Mouse (Mus musculus): Measurements from ENCODE around the gene Tomm34. TPM values are rescaled to one million over a fixed set of nuclear protein-coding genes. Genes with fewer than 3 reads are reported as not detected.

Gene Tomm34
- 100 to 1,000 TPM; 108 to 114 (median 109) TPM for total RNA-seq (2022)

DNA sequence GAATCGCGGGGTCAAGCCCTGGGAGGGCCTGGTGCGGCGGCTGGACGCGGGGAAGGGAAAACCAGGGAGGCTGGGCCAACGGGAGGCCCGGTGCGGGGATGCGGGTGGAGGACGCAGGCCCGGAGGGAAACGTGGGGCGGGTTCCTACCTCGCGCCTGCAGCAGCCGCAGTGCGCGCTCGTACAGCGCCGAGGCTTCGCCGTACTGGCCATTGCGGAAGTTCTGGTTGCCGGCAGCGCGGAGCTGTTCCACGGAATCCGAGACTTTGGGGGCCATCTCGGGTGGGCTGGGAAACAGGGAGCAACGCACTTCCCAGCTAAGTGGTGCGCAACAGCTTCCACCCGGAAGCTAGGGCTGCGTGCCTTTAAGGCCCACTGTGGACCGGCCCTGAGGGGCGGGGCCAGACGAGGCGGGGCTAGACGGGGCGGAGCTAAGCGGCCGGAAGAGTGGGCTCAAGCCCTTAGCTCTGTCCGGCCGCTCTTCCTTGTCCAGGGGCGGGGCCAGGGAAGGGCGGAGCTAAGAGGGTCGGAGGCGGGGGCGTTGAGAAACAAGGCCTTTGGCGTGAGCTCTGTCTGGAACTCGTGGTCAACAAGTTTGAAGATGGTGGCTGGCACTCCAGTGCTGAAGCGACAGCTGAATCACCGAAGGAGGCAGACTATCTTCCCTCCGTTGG lies at the start of gene Tomm34:
TSS of gene Tomm34 (minus strand) at position 405 of the 672 bp plus-strand sequence.
- DNase-seq (ENCODE audit: low spot score in 2 of 2) = peak; percentile 82 to 83

DNA sequence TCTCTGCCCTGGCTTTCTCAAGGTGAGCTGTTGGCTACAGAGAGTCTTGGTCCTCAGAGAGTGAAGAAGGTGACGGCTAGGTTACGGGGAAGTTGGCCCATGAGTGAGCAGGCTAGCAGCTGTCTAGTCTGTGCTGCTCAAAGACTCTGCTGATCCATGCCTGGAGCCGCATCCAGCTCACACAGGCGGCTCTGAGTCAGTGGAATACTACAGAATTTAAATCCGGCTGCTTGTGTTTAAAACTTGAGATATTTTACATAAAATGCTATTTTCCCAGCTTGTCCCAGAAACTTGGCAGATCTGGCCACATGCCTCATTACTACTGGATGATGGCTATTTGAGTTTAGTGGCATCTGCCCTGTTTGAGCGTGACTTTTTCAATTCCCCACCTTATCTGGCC lies 48.5 kb upstream of the Tomm34 start:
- DNase-seq (ENCODE audit: low spot score in 2 of 2) = no peak

GRCm38 (mm10) chr2:164115531-164115930 lies 44.6 kb upstream of the Tomm34 start:
- DNase-seq (ENCODE audit: low spot score in 2 of 2) = no peak

DNA sequence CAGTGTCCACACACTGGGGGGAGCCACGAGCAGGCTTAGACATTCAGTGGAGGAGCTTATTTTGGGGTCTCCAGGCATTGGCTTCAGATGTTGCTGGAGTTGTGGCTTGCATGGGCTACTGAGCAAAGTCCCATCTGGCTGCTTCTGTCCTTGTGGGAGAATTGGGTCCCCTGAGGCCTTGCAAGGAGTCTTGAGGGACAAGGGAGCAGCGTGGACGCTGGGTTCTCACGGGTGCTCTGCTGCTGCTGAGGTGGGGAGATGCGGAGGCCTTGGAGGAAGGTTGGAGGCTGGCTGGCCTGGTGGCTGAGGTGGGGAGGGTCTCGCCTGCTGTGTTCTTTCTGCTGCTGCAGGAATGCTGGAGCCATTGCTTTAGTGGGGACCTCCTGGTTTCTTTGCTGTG lies 43.1 kb upstream of the Tomm34 start:
- DNase-seq (ENCODE audit: low spot score in 2 of 2) = no peak

GRCm38 (mm10) chr2:164111546-164111945 lies 40.6 kb upstream of the Tomm34 start:
- DNase-seq (ENCODE audit: low spot score in 2 of 2) = no peak

GRCm38 (mm10) chr2:164108501-164108900 lies 37.5 kb upstream of the Tomm34 start:
- DNase-seq (ENCODE audit: low spot score in 2 of 2) = no peak

GRCm38 (mm10) chr2:164107125-164107874 lies 36.3 kb upstream of the Tomm34 start:
- DNase-seq (ENCODE audit: low spot score in 2 of 2) = no peak

- peak in 1 of 2 experiments; percentile 36 for DNase-seq (ENCODE audit: low spot score in 2 of 2)
Measured at GRCm38 (mm10) chr2:164106287-164107035, 35.5 kb upstream of the Tomm34 start.

- peak; percentile 32 to 78 for DNase-seq (ENCODE audit: low spot score in 2 of 2)
Measured at GRCm38 (mm10) chr2:164103501-164103900, 32.5 kb upstream of the Tomm34 start.

DNA sequence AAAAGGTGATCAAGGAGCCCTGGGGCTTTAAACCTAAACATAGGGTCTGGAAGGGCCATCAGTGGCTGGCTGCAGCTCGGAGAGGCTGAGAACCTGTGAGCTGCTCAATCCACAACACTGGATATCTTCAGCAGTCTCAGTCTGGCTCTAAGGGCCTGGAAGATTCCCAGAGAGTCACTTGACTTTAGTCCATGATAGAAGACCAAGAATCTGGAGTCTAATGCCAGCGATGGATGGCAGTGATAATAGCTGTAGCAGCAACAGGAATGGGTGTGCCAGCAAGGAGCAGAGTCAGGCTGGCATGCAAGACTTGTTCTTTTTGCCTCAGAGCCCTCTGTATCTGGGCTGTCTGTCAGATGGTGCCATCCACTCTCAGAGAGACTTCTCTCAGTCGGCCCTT lies 31.4 kb upstream of the Tomm34 start:
- DNase-seq (ENCODE audit: low spot score in 2 of 2) = no peak

DNA sequence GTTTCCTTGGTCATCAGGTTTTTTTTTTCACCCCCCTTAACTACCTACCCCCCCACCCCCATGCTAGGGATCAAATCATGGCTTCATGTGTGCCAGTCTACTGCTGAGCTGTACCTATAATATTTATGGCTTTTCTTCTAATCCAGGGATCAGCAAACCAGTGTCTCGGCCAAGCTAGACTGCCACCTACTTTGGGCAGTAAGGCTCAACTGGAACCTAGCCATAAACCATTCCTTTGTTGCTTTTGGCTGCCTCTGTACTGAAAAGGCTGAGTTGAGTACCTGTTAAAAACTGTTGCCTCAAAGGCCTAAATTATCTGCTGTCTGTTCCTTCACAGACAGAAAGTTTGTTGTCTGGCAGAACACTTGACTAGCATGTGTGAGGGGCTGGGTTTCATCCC lies 31.0 kb upstream of the Tomm34 start:
- DNase-seq (ENCODE audit: low spot score in 2 of 2) = no peak

DNA sequence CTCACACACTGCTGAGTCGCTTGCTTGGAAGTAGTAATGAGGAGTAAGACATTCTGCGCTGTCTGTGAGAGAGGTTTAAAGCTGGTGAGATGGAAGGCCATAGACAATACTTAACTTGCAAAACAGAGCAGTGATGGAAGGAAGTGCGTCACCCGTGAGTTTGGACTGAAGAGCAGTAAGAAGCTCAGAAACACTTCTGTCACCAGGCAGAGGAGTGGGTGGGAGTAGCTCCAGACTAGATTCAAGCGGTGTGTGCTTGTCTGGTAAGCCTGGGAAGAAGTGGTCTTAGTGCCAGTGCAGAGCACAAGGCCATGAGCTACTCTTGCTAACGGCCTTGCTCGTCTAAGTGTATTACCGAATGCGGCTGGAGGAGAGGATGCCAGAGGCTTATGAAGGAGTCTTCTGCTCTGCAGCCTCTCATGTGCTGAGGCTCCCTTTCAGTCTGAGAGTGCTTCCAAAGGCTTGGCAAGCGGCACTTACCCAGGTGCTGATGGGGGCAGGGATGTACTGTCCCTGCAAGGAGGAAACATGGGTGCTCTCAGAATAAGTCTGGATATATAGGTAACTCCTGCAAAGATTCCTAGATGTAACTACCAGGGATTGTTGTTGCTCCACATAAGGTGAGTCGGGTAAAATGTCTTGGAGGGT lies 27.8 kb upstream of the Tomm34 start:
- DNase-seq (ENCODE audit: low spot score in 2 of 2) = peak; percentile 37 to 47

DNA sequence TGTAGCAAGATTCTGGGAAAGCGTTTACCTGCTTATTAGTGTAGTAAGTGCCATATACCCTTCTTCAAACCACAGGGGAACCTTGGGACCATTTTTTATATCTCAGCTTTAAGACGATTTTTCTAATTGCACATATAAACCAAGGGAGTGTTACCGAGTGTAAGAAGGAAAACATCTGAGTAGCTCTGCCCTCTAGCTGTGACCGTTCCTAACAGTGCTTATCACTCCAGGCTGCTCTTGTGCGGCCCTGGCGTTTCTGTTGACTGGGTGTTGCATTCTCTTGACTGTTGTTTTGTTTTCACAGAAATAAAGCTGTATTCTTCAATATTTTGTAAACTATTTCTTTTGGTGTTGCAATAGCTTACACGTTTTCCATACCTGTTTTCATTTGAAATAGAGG lies 23.2 kb upstream of the Tomm34 start:
- DNase-seq (ENCODE audit: low spot score in 2 of 2) = no peak

GRCm38 (mm10) chr2:164089508-164089907 lies 18.5 kb upstream of the Tomm34 start:
- no peak for DNase-seq (ENCODE audit: low spot score in 2 of 2)

DNA sequence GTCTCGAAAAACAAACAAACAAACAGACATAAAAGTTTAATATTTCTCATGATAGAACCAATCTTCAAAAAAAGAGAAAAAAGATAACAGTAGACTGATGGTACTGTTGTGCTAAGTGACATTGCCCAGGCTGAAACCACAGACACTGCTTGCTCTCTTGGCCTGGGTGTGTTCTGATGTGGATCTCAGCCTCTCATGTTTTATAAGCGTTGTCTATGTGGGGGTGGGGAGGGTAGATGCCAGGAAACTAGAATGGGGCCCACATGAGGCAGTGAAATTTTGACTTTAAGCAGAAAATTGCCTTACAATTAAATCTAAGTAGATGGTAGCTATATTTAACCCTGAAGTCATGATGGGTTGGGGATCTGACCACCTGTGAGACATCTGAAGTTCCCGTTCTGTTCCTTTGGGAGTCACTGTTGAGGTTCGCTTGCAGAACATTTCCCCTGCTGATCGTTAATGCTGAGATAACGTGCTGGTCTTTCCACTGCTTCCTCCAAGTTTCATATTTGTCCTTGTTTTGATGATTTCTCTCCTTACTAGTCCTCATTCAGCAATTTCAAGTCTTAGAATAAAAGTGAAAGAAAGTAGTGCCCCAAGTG lies 16.5 kb upstream of the Tomm34 start:
- no peak for DNase-seq (ENCODE audit: low spot score in 2 of 2)

DNA sequence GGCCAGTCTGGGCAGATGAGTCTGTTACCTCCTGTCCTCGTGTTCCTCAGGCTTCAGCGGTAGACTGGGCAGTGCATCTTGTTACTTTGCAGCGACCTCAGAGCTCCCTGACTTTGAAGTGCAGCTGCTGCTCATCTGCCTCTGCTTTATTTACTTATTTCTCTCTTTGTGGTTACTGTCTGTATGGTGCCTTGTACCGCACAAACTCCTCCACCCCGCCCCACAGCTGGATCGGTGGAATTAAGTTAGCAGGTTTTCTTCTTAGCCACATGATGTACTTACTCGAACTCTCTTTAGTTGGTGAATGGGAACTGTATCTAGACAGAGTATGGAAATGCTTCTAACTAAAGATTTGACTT lies 13.4 kb upstream of the Tomm34 start:
- no peak for DNase-seq (ENCODE audit: low spot score in 2 of 2)

- DNase-seq (ENCODE audit: low spot score in 2 of 2) = no peak
Measured at GRCm38 (mm10) chr2:164083609-164084341, 12.8 kb upstream of the Tomm34 start.

DNA sequence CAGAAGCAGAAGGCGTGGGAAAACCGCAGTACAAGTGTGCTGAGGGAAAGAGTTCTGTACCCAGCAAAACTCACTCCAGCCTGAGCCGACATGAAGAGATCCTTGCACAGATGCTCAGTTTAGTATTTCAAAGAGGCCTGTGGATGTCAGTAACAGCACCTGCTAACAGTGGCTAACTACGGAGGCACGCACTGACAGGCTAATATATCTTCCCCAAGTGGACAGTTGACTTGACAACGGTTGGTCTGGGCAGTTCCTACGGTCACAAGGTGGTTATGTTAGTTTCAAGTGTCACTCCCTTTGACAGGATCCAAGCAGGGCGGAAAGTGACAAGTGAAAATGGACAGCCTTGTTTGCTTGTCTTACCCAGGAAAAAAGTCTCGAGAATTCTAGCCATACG lies 11.2 kb upstream of the Tomm34 start:
- DNase-seq (ENCODE audit: low spot score in 2 of 2) = no peak

DNA sequence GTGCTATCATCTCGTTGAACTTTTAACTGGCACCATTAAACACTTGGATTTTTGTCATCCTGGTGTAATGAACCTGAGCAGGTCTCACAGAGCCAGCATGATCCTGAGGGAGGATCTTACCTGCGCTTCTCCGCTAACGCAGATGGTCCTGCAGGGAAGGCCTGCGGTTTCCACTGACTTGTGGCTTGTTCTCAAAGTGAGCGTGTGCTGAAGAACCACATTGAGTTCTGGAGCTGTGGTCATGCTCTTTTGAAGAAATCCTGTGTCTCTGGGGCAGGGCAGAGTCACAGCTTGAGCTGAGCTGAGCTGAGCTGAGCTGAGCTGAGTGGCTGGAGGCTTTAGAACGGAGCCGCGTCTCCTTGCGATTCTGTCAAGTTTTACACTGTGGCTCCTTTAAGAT lies 10.6 kb upstream of the Tomm34 start:
- no peak for DNase-seq (ENCODE audit: low spot score in 2 of 2)

DNA sequence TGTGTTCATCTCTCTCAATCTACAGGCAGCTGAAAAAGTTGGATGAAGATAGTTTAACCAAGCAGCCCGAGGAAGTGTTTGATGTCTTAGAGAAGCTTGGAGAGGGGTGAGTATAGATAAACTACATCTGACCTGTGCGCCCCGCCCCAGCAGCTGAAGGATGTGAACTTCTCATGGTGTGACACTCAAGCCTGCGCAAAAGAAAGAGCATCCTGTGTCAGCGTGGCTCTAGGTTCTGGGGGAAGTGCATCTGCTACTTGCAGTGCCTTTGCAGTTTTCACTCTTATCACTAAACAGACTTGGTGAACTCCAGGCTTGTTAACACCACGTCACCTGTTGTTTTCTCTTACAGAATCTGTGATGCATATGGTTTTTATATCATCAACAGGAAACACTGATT lies 8.5 kb upstream of the Tomm34 start:
- no peak for DNase-seq (ENCODE audit: low spot score in 2 of 2)

- no peak for DNase-seq (ENCODE audit: low spot score in 2 of 2)
Measured at GRCm38 (mm10) chr2:164077875-164078274, 6.9 kb upstream of the Tomm34 start.

Data from layer of hippocampus, adult 8-10 months (tissue).